Mouse (Mus musculus) G1E (cell line): Measurements from ENCODE around the gene Rbms3.

Experiments
- CTCF ChIP-seq: IDR thresholded peaks from 2 replicates; pipeline ENCODE4 v1.5.1; 2012; ENCODE audit warnings: low read depth, low read length, inconsistent platforms, mixed read lengths
- GATA1 ChIP-seq: IDR thresholded peaks from 2 replicates; pipeline ENCODE4 v1.6.1; 2012; ENCODE audit warnings: borderline replicate concordance, low read length, inconsistent platforms, mixed read lengths

DNA sequence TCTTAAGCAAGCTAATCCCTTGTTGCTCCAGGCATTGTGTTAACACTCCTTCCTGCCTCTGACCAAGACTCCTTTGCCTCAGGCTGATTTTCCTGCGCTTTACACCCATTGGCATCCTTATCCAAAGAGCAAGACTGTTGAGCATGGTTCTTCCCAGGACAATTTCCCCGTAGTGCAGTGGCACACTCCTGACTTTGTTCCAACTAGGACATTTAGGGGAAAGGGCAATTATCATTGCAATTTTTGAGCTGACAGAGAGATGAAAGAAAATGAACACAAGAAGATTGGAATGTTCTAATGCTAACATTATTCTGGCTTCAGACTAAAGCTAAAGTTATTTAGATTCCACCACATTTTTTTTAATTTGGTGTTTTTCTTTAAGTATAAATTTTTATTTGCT is 24.9 kb upstream of the Rbms3 start:
- TF ChIP-seq CTCF (no peak), GATA1 (no peak)
